Mouse (Mus musculus) embryonic facial prominence, embryonic 13.5 days (tissue): ENCODE measurements around the gene Krtap5-5. TPM values are rescaled to one million over a fixed set of nuclear protein-coding genes. Genes with fewer than 3 reads are reported as not detected.
"Not testable (repeated sequence)": the region's sequence is repeated elsewhere in the genome, so short reads cannot be mapped to it uniquely, and the experiment has no call there.

Experiments used
- ATAC-seq: fragments of 200-750 bp; cut with Nextera tagmentation; 2 replicates; pipeline ENCODE4 v1.8.0; 2017; ENCODE audit warnings: low read depth; ENCODE audit not compliant: insufficient number of reproducible peaks, insufficient read depth, low FRiP score, low TSS enrichment
- H3K27ac ChIP-seq: fragments of 300-500 bp; sonication (generic); 2 replicates; pipeline ENCODE4 v1.5.1; 2015; ENCODE audit warnings: moderate library complexity, mild to moderate bottlenecking, inconsistent platforms
- H3K27me3 ChIP-seq: fragments of 300-500 bp; sonication (generic); 2 replicates; pipeline ENCODE4 v1.6.1; 2015; ENCODE audit warnings: mild to moderate bottlenecking, inconsistent platforms
- H3K36me3 ChIP-seq: fragments of 300-500 bp; sonication (generic); 2 replicates; pipeline ENCODE4 v1.6.1; 2015; ENCODE audit warnings: mild to moderate bottlenecking, inconsistent platforms
- H3K4me1 ChIP-seq: fragments of 300-500 bp; sonication (generic); 2 replicates; pipeline ENCODE4 v1.6.1; 2015; ENCODE audit warnings: inconsistent platforms
- H3K4me2 ChIP-seq: fragments of 300-500 bp; sonication (generic); 2 replicates; pipeline ENCODE4 v1.6.1; 2015; ENCODE audit warnings: moderate library complexity, mild to moderate bottlenecking, inconsistent platforms
- H3K4me3 ChIP-seq: fragments of 300-500 bp; sonication (generic); 2 replicates; pipeline ENCODE4 v1.5.1; 2015; ENCODE audit warnings: mild to moderate bottlenecking, inconsistent platforms
- H3K9ac ChIP-seq: fragments of 300-500 bp; sonication (generic); 2 replicates; pipeline ENCODE4 v1.6.1; 2015; ENCODE audit warnings: mild to moderate bottlenecking, inconsistent platforms
- H3K9me3 ChIP-seq: fragments of 300-500 bp; sonication (generic); 2 replicates; pipeline ENCODE4 v1.6.1; 2016; ENCODE audit warnings: inconsistent platforms
- WGBS: fragments of 180-500 bp; shearing (Covaris S2); methylation state at CpG from one replicate; pipeline ENCODE4 v1.1.7; 2015; ENCODE audit warnings: mixed read lengths; 5-methylcytosine and 5-hydroxymethylcytosine counted together
- polyA plus RNA-seq: library from polyadenylated mRNA; unstranded; fragments of >200 nt; fragmentation: Nextera tagmentation; extraction: Ambion mirVana; gene quantifications from 2 replicates; pipeline ENCODE4 v1.2.1, GENCODE M21; 2015

Krtap5-5 gene
- polyA plus RNA-seq, result not detected in 2 replicates

DNA sequence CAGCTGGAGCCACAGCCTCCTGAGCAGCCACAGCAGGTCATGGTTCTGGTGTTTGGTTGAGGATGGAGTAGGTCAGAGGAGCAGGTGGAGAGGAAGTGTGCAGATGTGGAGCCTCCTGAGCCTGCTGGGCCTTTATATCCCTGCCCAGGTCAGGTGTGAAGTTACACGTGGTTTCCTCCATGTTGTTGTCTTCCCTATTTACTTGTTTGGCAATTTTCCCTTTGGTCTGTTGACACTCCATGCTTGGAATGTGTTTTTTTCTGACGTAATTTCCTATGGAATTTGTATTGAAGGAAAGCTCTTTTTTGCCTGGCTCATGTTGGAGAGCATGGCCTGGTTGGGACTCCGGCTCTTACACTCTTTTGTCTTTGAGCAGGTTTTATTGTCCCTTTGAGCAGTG is at the start of gene Krtap5-5:
Gene Krtap5-5 (minus strand): TSS at position 101 of the 400 bp plus-strand sequence.
- not testable (repeated sequence) for H3K4me2 ChIP-seq, H3K36me3 ChIP-seq, ATAC-seq, H3K27ac ChIP-seq, H3K9ac ChIP-seq, H3K9me3 ChIP-seq, H3K27me3 ChIP-seq, H3K4me3 ChIP-seq
- 53% methylated on average over 3 of the region's 3 CpGs for WGBS
- peaks cover 14% of the 10 kb centered on the region for H3K4me1 ChIP-seq

DNA sequence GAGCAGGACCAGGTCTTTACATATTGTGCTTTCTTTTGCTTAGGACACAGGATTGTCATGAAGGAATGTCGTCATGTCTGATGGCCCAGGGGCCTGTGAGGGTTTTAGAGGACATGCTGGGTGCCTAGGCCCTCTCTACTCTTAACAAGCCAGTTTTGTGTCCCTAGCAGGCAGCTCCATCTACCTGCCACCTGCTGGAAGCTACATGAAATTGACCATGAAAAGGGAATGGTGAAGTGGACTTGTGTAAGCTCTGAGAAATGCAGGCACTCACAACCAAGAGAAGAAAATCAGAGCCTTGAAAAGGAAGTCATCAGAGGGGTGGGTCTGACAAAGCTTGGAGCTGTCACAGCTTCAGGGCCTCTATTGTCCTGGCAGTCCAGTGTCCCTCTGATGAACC is 49.5 kb upstream of the Krtap5-5 start:
- H3K9me3 ChIP-seq, H3K4me3 ChIP-seq, H3K36me3 ChIP-seq, H3K9ac ChIP-seq, H3K4me2 ChIP-seq, H3K27ac ChIP-seq, H3K4me1 ChIP-seq, ATAC-seq: not testable (repeated sequence)
- 52% methylated on average over 1 of the region's 1 CpGs for WGBS
- H3K27me3 ChIP-seq, result peaks cover 27% of the 10 kb centered on the region

DNA sequence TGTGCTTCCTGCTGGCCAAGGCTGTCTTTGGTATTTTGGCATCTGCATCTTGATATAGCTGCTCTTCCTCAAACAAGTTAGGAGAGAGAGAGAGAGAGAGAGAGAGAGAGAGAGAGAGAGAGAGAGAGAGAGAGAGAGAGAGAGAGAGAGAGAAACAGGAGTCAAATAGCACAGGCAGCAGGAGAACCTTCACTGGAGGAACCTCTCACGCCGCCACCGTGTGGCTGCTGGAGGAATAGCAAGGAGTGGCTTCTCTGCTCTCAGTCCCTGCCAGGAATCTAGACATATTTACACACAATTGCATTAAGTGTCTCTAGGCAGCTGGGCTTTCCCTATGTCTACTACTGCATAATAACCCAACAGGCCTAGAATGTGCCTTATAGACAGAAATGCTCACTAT is 48.4 kb upstream of the Krtap5-5 start:
- H3K36me3 ChIP-seq, ATAC-seq, H3K4me3 ChIP-seq, H3K4me2 ChIP-seq, H3K27ac ChIP-seq, H3K4me1 ChIP-seq, H3K9ac ChIP-seq, H3K9me3 ChIP-seq: not testable (repeated sequence)
- peaks cover 22% of the 10 kb centered on the region for H3K27me3 ChIP-seq
- 2% methylated on average over 3 of the region's 3 CpGs for WGBS

DNA sequence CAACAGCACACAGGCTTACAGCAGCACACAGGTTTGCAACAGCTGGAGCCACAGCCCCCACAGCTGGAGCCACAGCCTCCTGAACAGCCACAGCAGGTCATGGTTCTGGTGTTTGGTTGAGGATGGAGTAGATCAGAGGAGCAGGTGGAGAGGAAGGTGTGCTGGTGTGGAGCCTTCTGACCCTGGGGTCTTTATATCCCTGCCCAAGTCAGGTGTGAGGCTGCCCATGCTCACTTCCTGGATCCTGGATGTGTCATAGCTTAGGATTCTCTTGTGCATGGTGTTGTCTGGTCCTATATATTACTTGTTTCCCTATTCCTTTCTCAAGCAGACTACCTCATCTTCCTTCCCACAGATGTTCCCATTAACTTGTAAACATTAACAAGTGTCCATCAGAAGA is 44.5 kb upstream of the Krtap5-5 start, which contains the start of gene Gm4559:
Gene Gm4559 (minus strand): TSS at position 101 of the 400 bp plus-strand sequence.
- not testable (repeated sequence) for H3K9ac ChIP-seq, H3K36me3 ChIP-seq, H3K27me3 ChIP-seq, H3K4me2 ChIP-seq, H3K4me3 ChIP-seq, H3K9me3 ChIP-seq, H3K4me1 ChIP-seq, H3K27ac ChIP-seq, ATAC-seq

DNA sequence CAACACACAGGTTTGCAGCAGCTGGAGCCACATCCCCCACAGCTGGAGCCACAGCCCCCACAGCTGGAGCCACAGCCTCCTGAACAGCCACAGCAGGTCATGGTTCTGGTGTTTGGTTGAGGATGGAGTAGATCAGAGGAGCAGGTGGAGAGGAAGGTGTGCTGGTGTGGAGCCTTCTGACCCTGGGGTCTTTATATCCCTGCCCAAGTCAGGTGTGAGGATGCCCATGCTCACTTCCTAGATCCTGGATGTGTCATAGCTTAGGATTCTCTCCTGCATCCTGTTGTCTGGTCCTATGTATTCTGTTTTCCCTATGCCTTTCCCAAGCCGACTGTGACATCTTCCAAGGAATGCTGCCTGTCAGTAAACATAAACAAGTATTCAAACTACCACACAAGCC is 28.5 kb upstream of the Krtap5-5 start, which contains the start of gene Gm2431:
Gene Gm2431 (minus strand): TSS at position 101 of the 400 bp plus-strand sequence.
- not testable (repeated sequence) for H3K4me3 ChIP-seq, H3K9me3 ChIP-seq, H3K27me3 ChIP-seq, ATAC-seq, H3K4me1 ChIP-seq, H3K9ac ChIP-seq, H3K36me3 ChIP-seq, H3K4me2 ChIP-seq, H3K27ac ChIP-seq
- 46% methylated on average over 1 of the region's 1 CpGs for WGBS

DNA sequence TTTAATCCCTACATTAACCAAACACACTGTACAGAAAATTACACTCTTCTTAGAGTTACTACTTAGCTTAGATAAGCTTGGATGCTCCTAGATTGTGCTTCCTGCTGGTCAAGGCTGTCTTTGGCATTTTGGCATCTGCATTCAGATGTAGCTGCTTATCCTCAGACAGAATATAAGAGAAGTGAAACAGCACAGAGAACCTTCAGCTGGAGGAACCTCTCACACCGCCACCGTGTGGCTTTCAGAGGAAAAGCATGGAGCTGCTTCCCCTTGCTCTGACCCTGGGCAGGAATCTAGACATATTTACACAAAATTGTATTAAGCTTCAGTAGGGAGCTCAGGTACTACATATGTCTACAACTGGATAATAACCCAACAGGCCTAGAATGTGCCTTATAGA is 25.7 kb upstream of the Krtap5-5 start:
- H3K4me2 ChIP-seq, result no peak overlapping the region
- H3K27me3 ChIP-seq, result peaks cover 7% of the 10 kb centered on the region
- no peak overlapping the region for H3K27ac ChIP-seq
- ATAC-seq, result no peak
- no peaks in the 10 kb centered on the region for H3K36me3 ChIP-seq
- H3K9me3 ChIP-seq, result no peaks in the 10 kb centered on the region
- H3K4me1 ChIP-seq, result no peaks in the 10 kb centered on the region
- H3K4me3 ChIP-seq, result no peak overlapping the region
- H3K9ac ChIP-seq, result no peak overlapping the region
- 0% methylated on average over 2 of the region's 2 CpGs for WGBS

DNA sequence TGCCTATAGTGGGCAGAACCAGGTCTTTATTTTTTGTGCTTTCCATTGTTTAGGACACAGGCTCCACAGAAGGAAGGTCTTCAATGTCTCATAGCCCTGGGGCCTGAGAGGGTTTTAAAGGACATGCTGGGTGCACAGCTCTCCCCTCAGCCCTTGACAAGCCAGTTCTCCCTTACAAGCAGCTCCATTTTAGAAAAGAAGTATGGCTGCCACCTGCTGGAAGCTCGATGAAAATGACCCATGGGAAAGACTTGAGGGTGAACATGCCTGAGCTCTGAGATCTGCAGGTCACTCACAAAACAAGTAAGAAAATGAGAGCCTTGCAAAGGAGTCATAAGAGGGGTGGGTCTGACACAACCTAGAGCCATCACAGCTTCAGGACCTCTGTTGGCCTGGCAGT is 20.1 kb upstream of the Krtap5-5 start:
- H3K36me3 ChIP-seq, result no peaks in the 10 kb centered on the region
- peaks cover 7% of the 10 kb centered on the region; the same call in 1 of the 2 replicates for H3K27me3 ChIP-seq
- H3K4me3 ChIP-seq, result no peak overlapping the region
- no peak overlapping the region for H3K4me2 ChIP-seq
- H3K4me1 ChIP-seq, result no peaks in the 10 kb centered on the region
- whole genome bisulfite sequencing, result 0% methylated on average over 1 of the region's 1 CpGs
- no peaks in the 10 kb centered on the region for H3K9me3 ChIP-seq
- ATAC-seq, result no peak
- H3K9ac ChIP-seq, result no peak overlapping the region
- no peak overlapping the region for H3K27ac ChIP-seq

DNA sequence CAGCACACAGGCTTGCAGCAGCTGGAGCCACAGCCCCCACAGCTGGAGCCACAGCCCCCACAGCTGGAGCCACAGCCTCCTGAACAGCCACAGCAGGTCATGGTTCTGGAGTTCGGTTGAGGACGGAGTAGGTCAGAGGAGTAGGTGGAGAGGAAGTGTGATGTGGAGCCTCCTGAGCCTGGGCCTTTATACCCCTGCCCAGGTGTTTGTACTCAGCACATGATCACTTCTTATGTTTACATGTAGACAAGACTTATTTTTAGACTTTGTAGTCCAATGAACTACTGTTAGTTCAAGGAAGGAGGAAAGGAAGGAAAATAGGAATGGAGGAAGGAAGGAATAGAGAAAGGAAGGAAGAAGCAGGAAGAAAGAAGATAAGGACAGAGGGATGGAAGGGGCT is 11.2 kb upstream of the Krtap5-5 start, which contains the start of gene Gm40460:
Gene Gm40460 (minus strand): TSS at position 101 of the 400 bp plus-strand sequence.
- Histone ChIP-seq H3K36me3 (no peaks in the 10 kb centered on the region), H3K27me3 (no peaks in the 10 kb centered on the region; the same call in 1 of the 2 replicates), H3K4me2 (no peak within 1 kb of the TSS), H3K27ac (no peak within 1 kb of the TSS), H3K4me3 (no peak within 1 kb of the TSS), H3K9ac (no peak within 1 kb of the TSS), H3K4me1 (no peaks in the 10 kb centered on the region), H3K9me3 (no peaks in the 10 kb centered on the region)
- ATAC-seq, result no peak
- WGBS, result 30% methylated on average over 2 of the region's 2 CpGs

DNA sequence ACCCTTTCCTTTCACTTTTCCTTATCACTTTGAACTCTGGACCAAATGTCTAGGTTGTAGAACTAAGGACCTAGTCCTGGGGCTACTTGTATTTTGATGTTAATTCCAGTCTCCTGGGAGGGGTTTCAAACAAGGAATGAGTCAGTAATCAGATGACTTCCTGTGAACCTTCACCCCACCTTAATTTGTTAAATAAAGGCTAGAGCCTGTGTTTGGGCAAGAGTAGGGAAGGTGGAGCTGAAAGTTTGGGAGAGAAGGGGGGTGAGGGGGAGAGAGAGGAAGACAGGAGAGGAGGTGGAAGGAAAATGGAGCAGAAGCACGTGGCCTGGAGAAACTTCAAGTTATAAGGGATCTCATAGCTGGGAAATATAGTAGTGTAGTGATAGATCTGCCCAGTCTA is 1.8 kb upstream of the Krtap5-5 start:
- ATAC-seq, result no peak
- 0 out of 2 replicates have a peak, but pooled peaks cover 3% of the 10 kb centered on the region for H3K27me3 ChIP-seq
- WGBS, result 15% methylated on average over 1 of the region's 1 CpGs
- H3K9me3 ChIP-seq, result peaks cover 6% of the 10 kb centered on the region; the same call in 1 of the 2 replicates
- peaks cover 3% of the 10 kb centered on the region for H3K4me1 ChIP-seq
- no peak overlapping the region for H3K4me3 ChIP-seq
- H3K4me2 ChIP-seq, result no peak overlapping the region
- H3K9ac ChIP-seq, result no peak overlapping the region
- no peaks in the 10 kb centered on the region for H3K36me3 ChIP-seq
- no peak overlapping the region for H3K27ac ChIP-seq

DNA sequence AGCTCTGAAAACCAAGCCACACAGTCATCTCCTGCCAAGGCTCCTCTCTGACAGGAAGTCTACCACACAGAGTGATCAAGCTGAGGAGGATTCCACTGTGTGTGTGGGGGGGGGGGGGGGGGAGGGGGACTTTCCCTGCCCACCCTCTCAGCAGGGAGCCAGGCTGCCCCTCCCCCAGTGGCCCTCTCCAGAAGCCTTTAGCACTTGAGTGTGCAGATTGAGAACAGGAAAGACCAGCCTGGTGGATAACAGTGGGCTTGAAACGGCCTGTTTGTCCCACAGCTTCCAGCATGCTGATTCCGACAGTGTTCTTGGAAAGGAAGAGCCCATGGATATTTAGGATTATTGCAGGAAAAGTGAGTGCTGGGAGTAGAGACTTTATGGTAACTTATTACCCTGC is 5.3 kb downstream of the Krtap5-5 start:
- H3K36me3 ChIP-seq, result no peaks in the 10 kb centered on the region
- H3K9me3 ChIP-seq, result no peaks in the 10 kb centered on the region
- H3K4me2 ChIP-seq, result no peak overlapping the region
- no peak overlapping the region for H3K4me3 ChIP-seq
- H3K27me3 ChIP-seq, result 0 out of 2 replicates have a peak, but pooled peaks cover 3% of the 10 kb centered on the region
- H3K27ac ChIP-seq, result no peak overlapping the region
- no peak for ATAC-seq
- 32% methylated on average over 2 of the region's 2 CpGs for WGBS
- H3K9ac ChIP-seq, result no peak overlapping the region
- peaks cover 21% of the 10 kb centered on the region for H3K4me1 ChIP-seq

DNA sequence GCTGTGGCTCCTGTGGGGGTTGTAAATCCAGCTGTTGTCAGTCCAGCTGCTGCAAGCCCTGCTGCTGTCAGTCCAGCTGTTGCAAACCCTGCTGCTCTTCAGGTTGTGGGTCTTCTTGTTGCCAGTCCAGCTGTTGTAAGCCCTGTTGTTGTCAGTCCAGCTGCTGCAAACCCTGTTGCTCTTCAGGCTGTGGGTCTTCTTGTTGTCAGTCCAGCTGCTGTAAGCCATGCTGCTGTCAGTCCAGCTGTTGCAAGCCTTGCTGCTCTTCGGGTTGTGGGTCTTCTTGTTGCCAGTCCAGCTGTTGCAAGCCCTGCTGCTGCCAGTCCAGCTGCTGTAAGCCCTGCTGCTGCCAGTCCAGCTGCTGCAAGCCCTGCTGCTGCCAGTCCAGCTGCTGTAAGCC is 17.6 kb downstream of the Krtap5-5 start:
- H3K9me3 ChIP-seq, H3K4me1 ChIP-seq, H3K27ac ChIP-seq, ATAC-seq, H3K4me2 ChIP-seq, H3K27me3 ChIP-seq, H3K9ac ChIP-seq, H3K36me3 ChIP-seq, H3K4me3 ChIP-seq: not testable (repeated sequence)
- WGBS, result 57% methylated on average over 1 of the region's 1 CpGs

DNA sequence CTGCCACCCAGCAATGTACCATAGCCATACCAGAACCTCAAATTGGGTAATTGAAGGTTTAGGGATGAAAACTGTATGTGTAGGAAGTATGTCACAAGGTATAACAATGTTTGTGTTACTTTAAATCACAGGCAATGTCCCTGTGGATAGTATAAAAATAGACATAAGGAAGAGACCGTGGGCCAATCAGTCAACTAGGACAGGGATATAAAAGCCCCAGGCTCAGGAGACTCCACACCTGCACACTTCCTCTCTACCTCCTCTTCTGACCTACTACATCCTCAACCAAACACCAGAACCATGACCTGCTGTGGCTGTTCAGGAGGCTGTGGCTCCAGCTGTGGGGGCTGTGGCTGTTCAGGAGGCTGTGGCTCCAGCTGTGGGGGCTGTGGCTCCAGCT is 18.2 kb downstream of the Krtap5-5 start, which contains the start of gene Gm7579:
Gene Gm7579 (plus strand): TSS at position 301 of the 400 bp plus-strand sequence.
- Histone ChIP-seq H3K27me3 (no peaks in the 10 kb centered on the region), H3K9ac (no peak within 1 kb of the TSS), H3K4me1 (no peaks in the 10 kb centered on the region), H3K4me3 (no peak within 1 kb of the TSS), H3K4me2 (no peak within 1 kb of the TSS), H3K27ac (no peak within 1 kb of the TSS), H3K9me3 (no peaks in the 10 kb centered on the region), H3K36me3 (no peaks in the 10 kb centered on the region)
- WGBS, result 65% methylated on average over 1 of the region's 1 CpGs
- no peak for ATAC-seq
